Mouse (Mus musculus): ENCODE data around the gene Trib3. TPM values are rescaled to one million over a fixed set of nuclear protein-coding genes. Genes with fewer than 3 reads are reported as not detected.

Gene Trib3
- polyA plus RNA-seq, 1 experiment from 2014 or later: 5.0 TPM

Other genes with a start within 250 kb of the Trib3 start
- 5.7 and 5.9 TPM in 2 replicates for gene Srxn1, start 238.5 kb downstream of the Trib3 start, polyA plus RNA-seq (2015; fragmentation: Nextera tagmentation; extraction: Ambion mirVana)
- 4.7 and 6.1 TPM in 2 replicates for gene Tcf15, start 200.5 kb downstream of the Trib3 start, polyA plus RNA-seq (2015; fragmentation: Nextera tagmentation; extraction: Ambion mirVana)
- gene Csnk2a1, start 117.2 kb downstream of the Trib3 start, polyA plus RNA-seq (2015; fragmentation: Nextera tagmentation; extraction: Ambion mirVana): 79.4 and 84.4 TPM in 2 replicates
- gene Tbc1d20, start 50.2 kb downstream of the Trib3 start, polyA plus RNA-seq (2015; fragmentation: Nextera tagmentation; extraction: Ambion mirVana): 39.2 and 39.3 TPM in 2 replicates
- 88.1 and 92.0 TPM in 2 replicates for gene Rbck1, start 11.4 kb downstream of the Trib3 start, polyA plus RNA-seq (2015; fragmentation: Nextera tagmentation; extraction: Ambion mirVana)
- gene Nrsn2, start 32.6 kb upstream of the Trib3 start, polyA plus RNA-seq (2015; fragmentation: Nextera tagmentation; extraction: Ambion mirVana): 0.40 and 0.62 TPM in 2 replicates
- 7.4 and 8.1 TPM in 2 replicates for gene Sox12, start 54.0 kb upstream of the Trib3 start, polyA plus RNA-seq (2015; fragmentation: Nextera tagmentation; extraction: Ambion mirVana)
- 22.2 and 25.9 TPM in 2 replicates for gene Zcchc3, start 71.0 kb upstream of the Trib3 start, polyA plus RNA-seq (2015; fragmentation: Nextera tagmentation; extraction: Ambion mirVana)
- gene 6820408C15Rik, start 71.6 kb upstream of the Trib3 start, polyA plus RNA-seq (2015; fragmentation: Nextera tagmentation; extraction: Ambion mirVana): 8.5 and 10.5 TPM in 2 replicates
- not detected in 2 replicates for gene Defb23, start 120.6 kb upstream of the Trib3 start, polyA plus RNA-seq (2015; fragmentation: Nextera tagmentation; extraction: Ambion mirVana)
- not detected in 2 replicates for gene Defb20, start 133.0 kb upstream of the Trib3 start, polyA plus RNA-seq (2015; fragmentation: Nextera tagmentation; extraction: Ambion mirVana)
- not detected in 2 replicates for gene Defb22, start 146.1 kb upstream of the Trib3 start, polyA plus RNA-seq (2015; fragmentation: Nextera tagmentation; extraction: Ambion mirVana)
- gene Defb26, start 167.7 kb upstream of the Trib3 start, polyA plus RNA-seq (2015; fragmentation: Nextera tagmentation; extraction: Ambion mirVana): not detected in 2 replicates
- not detected in 2 replicates for gene Defb28, start 174.2 kb upstream of the Trib3 start, polyA plus RNA-seq (2015; fragmentation: Nextera tagmentation; extraction: Ambion mirVana)
- gene Defb29, start 196.1 kb upstream of the Trib3 start, polyA plus RNA-seq (2015; fragmentation: Nextera tagmentation; extraction: Ambion mirVana): not detected in 2 replicates
- not detected in 2 replicates for gene Gm17416, start 225.3 kb upstream of the Trib3 start, polyA plus RNA-seq (2015; fragmentation: Nextera tagmentation; extraction: Ambion mirVana)
- gene Defb21, start 228.7 kb upstream of the Trib3 start, polyA plus RNA-seq (2015; fragmentation: Nextera tagmentation; extraction: Ambion mirVana): not detected in 2 replicates
- gene Defb19, start 236.3 kb upstream of the Trib3 start, polyA plus RNA-seq (2015; fragmentation: Nextera tagmentation; extraction: Ambion mirVana): not detected in 2 replicates